Mouse (Mus musculus) bone marrow macrophage, adult 2 months (primary cell): Measurements from ENCODE around the gene Myo18a. TPM values are rescaled to one million over a fixed set of nuclear protein-coding genes. Genes with fewer than 3 reads are reported as not detected.
A peak's percentile ranks its signal among the peaks of the same experiment; 100 is the strongest.

Experiments
- H3K27ac ChIP-seq: 2 replicates; pipeline ENCODE4 v1.5.1; 2012; ENCODE audit warnings: low read depth, low read length; ENCODE audit not compliant: insufficient read depth
- H3K4me1 ChIP-seq: 2 replicates; pipeline ENCODE4 v1.6.1; 2012; ENCODE audit warnings: low read length; ENCODE audit not compliant: control insufficient read depth, insufficient read depth
- H3K4me3 ChIP-seq: 2 replicates; pipeline ENCODE4 v1.5.1; 2012; ENCODE audit warnings: mild to moderate bottlenecking, low read length, moderate library complexity; ENCODE audit not compliant: insufficient read depth
- CTCF ChIP-seq: IDR thresholded peaks from 2 replicates; pipeline ENCODE4 v1.5.1; 2012; ENCODE audit warnings: low read depth, mild to moderate bottlenecking, low read length, moderate library complexity
- POLR2A ChIP-seq: IDR thresholded peaks from 2 replicates; pipeline ENCODE4 v1.6.1; 2012; ENCODE audit warnings: mild to moderate bottlenecking, low read depth, low read length, borderline replicate concordance
- polyA plus RNA-seq: library from polyadenylated mRNA; stranded (reverse); fragments of >200 nt; gene quantifications from 2 replicates; pipeline ENCODE4 v1.2.4, GENCODE M21; 2012; ENCODE audit not compliant: missing spikeins, insufficient read depth, insufficient read length

Myo18a gene
- 41.3 and 45.3 TPM in 2 replicates for polyA plus RNA-seq

DNA sequence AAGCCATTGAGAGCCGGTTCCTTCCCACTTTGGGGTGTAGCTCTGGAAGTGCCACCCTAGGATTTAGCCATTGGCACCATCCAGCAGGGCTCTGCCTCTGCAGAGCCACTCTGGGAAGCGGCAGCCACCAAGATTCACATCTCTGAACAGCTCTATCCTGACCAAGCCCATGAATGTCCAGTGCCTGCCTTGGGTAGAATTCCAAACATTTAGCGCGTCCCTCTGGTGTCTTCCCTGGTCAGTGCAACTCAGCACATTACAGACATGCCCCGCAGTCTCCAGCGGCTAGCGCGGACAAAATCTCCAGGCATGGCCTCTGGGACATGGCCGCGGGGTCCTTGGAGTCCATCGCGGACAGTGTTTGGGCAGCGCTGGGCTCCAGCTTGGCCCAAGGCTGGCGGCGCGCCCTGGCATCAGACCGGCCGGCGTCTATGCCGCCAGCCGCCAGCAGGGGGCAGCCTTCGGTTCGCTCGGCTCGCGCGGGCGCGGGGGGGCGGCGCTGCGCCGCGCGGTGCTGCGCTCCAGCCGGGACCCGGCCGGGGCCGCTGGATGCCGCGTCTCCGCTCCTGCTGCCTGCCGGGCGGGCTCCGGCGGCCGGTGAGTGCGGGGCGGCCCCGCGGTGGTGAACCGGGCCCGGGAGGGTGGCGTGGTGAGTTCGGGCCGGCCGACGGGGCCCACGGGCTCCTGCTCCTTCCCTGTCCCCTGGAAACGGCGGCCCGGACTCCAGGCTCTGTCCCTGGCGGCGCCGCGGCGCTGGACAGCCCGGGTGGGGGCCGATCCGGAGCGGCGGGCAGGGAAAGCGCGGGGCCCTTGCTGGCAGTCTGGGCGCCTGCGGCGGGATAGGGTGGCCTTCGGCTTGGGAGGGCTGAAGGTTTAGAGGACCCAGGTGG lies at the start of gene Myo18a:
TSS of gene Myo18a (plus strand) at position 464 of the 890 bp plus-strand sequence.
- Histone ChIP-seq H3K4me3 (peak within 1 kb of the TSS; percentile 85), H3K4me1 (peaks cover 6% of the 10 kb centered on the region), H3K27ac (no peak within 1 kb of the TSS)
- TF ChIP-seq POLR2A (no peak), CTCF (peak; percentile 27; the same call in 1 of the 2 replicates)

DNA sequence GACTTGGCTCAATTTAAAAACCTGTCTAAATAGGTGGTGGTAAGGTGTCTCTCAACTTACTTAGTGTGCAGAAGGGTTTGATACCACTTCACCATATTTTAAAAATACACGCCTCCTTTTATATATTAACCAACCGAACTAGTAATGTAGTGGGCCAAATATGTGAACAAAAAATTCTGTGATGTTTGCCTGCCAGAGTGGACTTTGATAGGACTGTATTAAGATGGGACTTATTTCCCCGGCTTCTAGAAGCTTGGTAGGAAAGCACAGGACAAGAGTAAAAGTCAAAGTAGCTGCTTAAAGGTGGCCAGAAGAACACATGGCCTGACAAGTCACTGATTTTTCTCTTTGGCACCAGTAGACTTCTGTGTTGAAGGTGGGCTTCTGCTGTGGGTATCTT lies 49.3 kb upstream of the Myo18a start:
- no peak overlapping the region for H3K4me3 ChIP-seq
- no peaks in the 10 kb centered on the region for H3K4me1 ChIP-seq
- TF ChIP-seq POLR2A (no peak), CTCF (no peak)
- no peak overlapping the region for H3K27ac ChIP-seq

DNA sequence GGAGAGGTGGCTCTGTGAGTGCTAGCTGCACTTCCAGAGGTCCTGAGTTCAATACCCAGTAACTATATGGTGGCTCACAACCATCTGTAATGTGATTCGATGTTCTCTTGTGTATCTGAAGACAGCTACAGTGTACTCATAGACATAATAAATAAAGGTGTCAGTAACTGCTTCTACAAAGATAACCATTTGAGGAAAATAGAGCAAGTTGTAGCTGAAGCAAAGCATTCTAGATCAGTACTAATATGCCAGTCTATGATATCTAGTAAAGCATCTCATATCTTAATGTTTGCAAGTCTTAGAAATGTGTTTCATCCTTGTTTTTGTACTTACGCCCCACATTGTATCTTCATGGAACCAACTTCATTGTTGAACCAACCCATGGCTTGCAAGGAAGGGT lies 44.0 kb upstream of the Myo18a start:
- no peak overlapping the region for H3K4me3 ChIP-seq
- H3K4me1 ChIP-seq = no peaks in the 10 kb centered on the region
- no peak for TF ChIP-seq CTCF
- no peak for TF ChIP-seq POLR2A
- no peak overlapping the region for H3K27ac ChIP-seq

DNA sequence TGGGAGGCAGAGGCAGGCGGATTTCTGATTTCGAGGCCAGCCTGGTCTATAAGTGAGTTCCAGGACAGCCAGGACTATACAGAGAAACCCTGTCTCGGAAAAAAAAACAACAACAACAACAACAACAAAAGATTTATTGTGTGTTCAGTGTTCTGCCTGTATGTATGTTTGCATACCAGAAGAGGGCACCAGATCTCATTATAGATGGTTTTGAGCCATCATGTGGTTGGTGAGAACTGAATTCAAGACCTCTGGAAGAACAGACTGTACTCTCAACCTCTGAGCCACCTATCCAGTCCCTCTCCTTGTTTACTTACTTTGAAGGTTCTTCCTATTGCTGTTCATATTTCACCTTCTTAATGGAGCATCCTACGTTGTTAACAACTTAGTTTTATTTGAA lies 41.7 kb upstream of the Myo18a start:
- TF ChIP-seq CTCF (no peak), POLR2A (no peak)
- Histone ChIP-seq H3K4me3 (no peak overlapping the region), H3K27ac (no peak overlapping the region), H3K4me1 (no peaks in the 10 kb centered on the region)

DNA sequence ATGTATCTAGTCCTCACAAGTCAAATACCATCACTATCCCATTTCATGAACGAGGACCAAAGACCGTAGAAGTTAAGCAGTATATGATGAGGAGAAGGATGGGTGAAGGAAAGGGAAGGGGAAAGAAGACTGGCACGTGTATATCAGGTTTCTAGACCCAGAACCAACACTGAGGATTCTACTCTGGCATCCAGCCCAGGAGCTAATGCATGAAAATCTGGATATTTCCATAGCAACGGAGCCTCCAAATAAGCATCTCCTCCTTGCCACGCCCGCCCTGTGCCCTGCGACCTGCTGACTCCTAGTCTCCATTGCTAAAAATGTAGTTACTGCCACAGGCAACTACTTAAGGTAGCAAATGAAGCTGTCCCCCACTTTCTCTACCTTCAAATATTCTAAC lies 38.3 kb upstream of the Myo18a start:
- Histone ChIP-seq H3K4me1 (peaks cover 10% of the 10 kb centered on the region), H3K4me3 (no peak overlapping the region), H3K27ac (no peak overlapping the region)
- TF ChIP-seq CTCF (no peak), POLR2A (no peak)

DNA sequence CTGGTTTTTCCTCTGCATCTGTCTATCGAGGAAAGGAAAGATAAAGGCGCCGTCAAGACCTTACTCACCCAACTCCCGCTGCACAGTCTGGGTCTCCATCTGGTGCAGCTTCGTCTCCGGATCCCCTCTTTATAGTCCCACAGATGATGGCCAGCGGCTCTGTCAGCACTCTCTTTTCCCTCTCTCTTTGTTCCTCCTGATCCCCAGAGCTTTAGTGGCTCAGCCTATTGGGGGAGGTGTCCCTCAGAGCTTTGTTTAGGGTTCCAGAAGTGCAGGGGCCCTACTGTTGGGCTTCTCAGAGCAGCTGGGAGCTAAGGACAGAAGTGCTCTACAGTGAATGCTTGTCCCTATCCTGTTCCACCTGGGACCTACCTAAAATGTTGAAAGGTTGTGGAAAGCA lies 37.9 kb upstream of the Myo18a start, which contains the start of gene Cryba1:
TSS of gene Cryba1 (minus strand) at position 101 of the 400 bp plus-strand sequence.
- Histone ChIP-seq H3K4me3 (no peak within 1 kb of the TSS), H3K27ac (no peak within 1 kb of the TSS), H3K4me1 (peaks cover 10% of the 10 kb centered on the region)
- TF ChIP-seq POLR2A (no peak), CTCF (no peak)

DNA sequence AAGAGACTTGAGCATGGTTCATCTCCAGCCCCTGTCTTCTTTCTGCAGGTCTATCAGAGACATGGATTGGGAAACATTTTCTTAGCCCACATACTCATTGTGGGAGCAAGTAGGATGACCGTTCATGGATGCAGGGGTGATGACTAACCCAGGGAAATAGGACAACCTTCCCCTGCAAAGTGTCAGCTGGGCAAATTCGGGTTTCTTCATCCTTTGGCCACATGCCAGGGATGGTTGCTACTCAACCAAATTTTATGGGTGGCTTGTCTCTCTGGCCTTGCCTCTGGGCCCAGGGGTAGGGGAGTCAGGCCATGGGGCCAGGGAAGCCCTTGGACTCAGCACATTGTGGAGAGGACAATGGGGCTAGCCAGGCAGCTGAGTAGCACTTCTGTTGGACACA lies 34.5 kb upstream of the Myo18a start:
- TF ChIP-seq POLR2A (no peak), CTCF (no peak)
- Histone ChIP-seq H3K4me1 (peaks cover 10% of the 10 kb centered on the region), H3K27ac (no peak overlapping the region), H3K4me3 (no peak overlapping the region)

DNA sequence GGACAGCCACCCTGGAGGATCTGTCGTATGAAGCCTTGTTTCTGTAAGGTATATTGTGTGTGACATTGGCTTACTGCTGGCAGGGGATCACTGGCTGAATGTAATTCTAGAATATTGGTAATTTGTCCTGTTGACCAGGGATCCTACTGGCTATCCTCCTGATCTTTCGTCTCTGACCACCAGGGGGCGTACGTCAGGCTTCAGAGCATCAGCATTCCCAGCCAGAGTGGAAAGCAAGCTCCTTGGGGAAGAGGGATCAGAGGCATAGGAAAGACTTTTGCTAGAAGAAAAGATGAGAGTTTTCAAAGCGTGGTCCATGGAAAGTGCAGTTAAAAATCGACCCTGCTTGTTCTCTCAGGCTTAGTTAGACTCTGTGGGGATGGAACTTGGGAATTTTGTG lies 25.8 kb upstream of the Myo18a start:
- TF ChIP-seq CTCF = peak; percentile 96
- no peak for TF ChIP-seq POLR2A
- Histone ChIP-seq H3K4me3 (no peak overlapping the region), H3K4me1 (no peaks in the 10 kb centered on the region), H3K27ac (no peak overlapping the region)

DNA sequence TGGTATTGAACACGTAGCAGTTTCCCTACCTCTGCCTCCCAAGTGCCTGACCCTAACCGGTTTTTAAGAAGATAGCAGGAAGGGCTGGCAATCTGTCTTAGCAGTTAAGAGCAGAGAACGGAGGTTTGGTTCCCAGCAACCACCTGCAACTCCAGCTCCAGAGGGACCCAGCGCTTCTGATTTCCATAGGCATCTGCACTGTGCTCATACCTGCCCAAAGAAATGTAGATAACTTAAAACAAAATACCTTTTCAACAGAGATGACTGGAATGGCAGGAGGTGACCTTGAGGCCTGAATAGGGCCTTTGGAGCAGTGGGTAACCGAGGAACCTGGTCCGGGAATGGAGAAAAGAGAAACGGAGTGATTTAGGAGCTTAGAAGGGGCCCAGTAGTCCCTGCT lies 24.5 kb upstream of the Myo18a start:
- Histone ChIP-seq H3K27ac (no peak overlapping the region), H3K4me1 (no peaks in the 10 kb centered on the region), H3K4me3 (no peak overlapping the region)
- TF ChIP-seq POLR2A (no peak), CTCF (no peak)

DNA sequence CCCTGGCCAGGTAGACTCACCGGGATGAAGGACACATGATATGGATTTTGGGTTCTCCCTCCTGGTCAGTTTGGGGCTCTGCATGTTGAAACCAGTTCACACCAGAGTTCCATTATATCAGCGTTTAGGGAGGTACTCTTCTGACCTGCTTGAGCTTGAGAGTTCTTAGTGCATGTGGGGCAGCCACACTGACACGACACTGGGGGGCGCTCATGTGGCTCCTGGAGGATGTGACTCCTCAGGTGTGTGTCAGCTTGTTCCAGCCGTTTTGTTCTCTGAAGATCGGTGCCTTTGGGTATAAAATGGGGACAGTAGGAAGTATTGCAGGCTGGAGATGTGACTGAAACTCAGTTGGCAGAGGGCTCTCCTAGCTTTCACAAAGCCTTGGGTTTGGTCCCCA lies 19.1 kb upstream of the Myo18a start:
- Histone ChIP-seq H3K27ac (no peak overlapping the region), H3K4me3 (no peak overlapping the region)
- TF ChIP-seq CTCF (no peak), POLR2A (no peak)

More for the DNA sequence above, 19.1 kb upstream of the Myo18a start:
- H3K4me1 ChIP-seq = no peaks in the 10 kb centered on the region
